Mouse (Mus musculus) spleen, postnatal 14 days (tissue): Measurements from ENCODE around the gene Cpa1.

Experiments
- DNase-seq, 2 experiments: peaks; one replicate each; pipeline ENCODE4 v3.0.0; 2021 to 2022; ENCODE audit warnings: low spot score in 2 of 2

Cpa1 gene

DNA sequence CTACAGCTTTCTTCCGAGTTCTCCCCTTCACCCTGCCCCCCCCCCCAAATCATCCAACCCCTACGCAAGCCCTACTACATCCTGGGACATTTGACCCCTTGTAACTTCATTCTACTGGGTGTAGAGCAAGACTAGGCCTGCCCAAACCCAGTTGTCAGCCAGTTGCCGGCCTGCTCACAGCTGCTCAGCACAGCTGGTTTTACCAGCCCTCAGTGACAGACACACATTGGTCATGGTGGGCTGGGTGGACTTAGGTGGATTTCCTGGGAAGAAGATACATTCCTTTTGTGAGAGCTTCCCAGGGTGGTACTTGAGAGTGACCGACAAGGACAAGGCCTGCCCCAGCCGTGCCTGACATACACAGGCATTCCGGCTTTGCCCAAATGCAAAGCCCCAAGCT, 18.0 kb upstream of the Cpa1 start:
- no peak for DNase-seq

DNA sequence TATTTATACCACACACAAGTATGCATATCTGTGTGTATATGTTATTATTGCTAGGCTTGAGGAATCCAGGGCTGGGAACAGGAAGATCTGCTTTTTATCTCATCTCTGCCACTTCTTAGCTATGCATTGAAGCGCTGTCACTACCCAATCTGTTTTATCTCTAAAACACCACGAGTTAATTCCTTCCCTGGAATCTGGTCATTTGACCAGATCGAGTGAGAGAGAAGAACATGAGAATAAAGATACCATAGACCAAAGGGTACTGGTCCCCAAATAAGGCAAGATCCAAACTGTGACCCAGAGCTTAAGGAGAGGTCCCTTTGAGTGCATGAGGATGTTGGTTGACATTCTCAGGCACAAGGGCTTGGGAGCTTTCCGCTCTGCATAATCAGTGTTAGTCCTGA, 17.0 kb upstream of the Cpa1 start:
- DNase-seq: no peak

DNA sequence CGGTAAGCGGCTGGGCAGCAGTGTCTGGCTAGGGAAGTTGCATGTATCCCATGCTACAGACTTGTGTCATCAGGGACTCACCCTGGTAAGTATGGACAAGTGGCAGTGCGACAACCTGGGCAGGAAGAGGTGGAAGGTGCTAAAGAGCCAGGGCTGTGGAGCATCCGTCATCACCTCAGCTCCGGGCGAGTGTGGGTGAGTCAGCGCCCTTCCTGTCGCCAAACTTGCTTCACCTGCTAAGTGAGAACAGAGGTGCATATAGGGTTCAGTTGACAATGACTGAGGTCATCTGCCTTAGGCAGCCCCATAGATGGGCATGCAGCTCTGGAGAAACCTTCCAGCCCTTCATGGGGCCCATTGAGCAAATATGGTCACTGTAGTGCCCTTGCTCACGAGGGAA, 14.3 kb upstream of the Cpa1 start:
- no peak for DNase-seq

DNA sequence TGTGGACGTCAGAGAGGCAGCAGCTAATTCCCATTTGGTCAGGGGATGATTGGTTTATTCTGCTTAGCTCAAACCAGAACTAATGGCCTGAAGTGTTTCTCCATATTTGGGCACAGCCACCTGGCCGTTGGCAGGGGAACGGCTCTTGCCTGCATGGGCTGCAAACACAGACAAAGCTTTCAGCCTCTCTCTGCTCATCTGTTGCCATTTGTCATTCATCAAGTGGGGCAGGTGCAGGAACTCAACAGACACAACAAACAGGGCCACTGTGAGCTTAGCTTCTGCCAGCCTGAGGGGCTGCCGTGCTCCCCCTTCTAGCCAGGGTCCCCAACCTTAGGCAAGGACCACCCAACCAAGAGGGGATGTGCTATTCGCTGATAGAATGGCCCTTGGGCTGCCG, 10.9 kb upstream of the Cpa1 start:
- DNase-seq: no peak

DNA sequence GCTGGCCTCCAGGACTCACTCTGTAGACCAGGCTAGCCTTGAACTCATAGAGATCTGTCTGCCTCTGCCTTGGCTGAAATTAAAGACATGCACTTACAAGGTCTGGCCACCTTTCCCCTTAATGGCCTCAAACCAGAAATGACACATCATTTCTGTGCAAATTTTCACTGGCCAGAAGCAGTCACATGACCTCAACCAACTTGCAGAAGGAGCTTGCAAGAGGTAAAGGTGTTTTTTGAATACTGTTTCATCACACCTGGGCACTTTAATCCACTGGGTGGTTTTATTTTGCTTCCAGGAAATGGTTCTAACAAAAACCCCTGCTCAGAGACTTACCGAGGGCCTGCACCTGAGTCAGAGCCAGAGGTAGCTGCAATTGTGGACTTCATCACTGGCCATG, 9.0 kb upstream of the Cpa1 start:
- no peak for DNase-seq

DNA sequence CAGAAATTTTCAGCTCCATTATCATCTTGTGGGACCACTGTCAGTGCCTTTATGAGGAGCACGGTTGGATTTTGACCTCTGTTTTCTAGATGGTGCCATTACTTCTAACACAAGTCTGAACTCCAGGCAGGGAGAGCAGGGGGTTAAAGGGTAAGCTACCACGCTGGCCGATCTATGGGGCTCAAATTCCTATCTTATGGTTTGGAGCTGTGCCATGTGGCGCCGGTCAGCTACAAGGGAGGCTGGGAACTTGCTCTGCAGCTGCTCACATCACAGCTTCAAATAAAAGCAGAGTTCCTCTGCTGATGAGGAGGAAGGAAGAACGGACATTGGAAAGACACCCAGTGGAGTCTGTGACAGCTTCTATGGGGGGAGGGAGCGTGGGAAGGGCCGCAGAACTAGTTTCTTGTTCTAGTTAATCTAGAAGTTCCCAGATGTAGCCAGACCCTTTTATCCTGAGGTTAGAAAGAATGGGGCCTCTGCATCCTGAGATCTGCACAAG, 3.6 kb upstream of the Cpa1 start:
- no peak for DNase-seq

DNA sequence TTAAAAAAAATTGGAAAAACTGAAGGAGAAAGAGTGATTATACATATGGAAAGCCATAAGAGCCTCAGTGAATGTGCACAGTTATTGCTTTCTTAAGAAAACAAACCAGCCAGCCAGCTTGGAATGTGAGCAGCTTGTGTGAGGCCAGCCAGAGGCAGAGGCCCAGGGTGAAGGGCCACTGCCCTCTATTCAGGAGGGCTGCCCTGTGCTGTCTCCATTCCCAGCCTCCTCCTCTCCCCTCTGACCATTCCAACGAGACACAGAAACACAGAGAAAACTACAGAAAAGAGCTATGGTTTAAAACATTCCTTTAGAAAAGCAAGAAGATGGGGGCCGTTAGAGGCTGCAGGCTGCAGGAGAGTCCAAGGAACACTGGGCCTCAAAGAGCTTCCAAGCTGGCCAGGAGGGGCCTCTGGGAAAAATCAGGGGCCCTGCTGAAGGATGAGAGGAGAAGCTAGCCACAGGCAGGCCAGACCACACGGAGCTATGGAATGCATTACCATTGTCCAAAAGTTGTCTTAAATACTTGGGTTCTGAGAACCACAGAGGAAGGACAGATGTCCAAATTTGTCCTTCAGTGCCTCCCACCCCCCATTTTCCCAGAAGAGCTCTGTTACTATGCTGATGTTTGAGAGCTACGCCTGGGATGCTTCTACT, 2.7 kb upstream of the Cpa1 start:
- no peak for DNase-seq

DNA sequence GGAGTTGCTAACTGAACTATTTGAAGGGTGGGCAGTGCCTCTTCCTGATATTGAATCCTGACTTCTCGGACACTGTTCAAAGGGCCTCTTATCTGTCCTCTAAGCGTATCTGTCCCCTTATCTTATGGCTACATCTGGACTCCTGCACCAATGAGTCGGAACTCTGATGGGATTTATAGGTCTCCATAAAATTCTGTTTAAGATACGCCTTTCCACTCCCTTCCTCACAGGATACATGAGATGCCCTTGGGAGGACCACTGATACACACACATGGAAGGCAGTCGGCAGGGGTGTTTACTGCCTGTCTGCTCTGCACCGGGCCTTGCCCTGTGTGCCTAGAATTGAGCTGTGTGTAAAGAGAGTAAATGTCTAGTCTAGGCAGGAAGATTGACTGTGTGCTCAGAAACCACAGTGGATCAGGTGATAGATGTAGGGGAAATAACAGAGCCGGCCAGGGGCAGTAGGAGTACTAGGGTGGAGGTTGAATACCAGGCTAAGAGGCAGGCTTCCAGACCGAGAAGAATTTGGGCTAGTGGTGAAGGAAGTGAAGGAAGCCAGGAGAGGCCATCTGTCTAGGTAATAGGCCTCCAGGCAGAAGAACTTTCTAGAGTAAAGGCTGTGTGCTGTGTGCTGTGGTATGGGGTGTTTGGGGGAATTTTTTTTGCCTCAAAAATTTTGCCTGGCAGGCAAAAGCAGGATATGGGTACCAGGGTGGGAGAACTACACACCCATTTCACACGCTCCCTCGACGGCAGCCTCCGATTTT, 4.9 kb downstream of the Cpa1 start:
- DNase-seq: no peak

DNA sequence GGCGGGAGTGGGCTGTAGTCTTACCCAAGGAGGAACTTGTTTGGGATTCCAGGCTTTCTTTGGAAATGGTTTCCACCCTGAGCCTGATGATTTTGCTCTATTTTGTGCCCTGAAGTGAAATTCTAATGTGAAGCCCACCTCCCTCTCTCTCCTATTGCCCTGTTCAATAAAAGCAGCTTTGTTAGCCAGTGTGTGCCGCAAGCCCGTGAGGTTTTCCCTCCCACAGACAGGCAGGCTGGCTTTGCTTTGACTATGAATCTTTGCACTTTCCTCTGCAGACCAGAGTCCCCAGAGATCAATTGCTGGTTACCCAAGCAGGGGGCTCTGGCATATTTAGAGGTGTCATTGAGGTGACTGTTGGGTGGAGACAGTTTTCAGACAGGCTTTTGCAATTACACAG, 5.4 kb downstream of the Cpa1 start:
- no peak for DNase-seq

DNA sequence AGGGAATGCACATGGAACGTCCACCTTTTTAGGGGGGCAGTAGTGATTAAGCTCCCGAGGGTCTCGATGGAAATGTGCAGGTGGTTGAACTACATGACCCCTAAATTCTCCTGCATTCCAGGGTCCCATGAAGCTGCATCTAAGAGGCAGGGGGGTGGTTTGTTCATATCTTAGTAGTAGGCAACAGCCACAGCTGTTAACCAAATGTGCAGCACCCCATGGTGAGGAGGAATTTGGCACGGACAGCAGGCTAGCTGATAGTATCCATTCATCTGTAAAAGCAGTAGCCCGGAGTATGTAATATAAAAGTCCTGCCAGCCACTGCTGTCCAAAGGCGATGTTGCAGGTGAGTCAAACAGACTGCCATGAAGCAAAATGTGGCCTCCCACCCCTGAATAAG, 6.4 kb downstream of the Cpa1 start:
- no peak for DNase-seq

DNA sequence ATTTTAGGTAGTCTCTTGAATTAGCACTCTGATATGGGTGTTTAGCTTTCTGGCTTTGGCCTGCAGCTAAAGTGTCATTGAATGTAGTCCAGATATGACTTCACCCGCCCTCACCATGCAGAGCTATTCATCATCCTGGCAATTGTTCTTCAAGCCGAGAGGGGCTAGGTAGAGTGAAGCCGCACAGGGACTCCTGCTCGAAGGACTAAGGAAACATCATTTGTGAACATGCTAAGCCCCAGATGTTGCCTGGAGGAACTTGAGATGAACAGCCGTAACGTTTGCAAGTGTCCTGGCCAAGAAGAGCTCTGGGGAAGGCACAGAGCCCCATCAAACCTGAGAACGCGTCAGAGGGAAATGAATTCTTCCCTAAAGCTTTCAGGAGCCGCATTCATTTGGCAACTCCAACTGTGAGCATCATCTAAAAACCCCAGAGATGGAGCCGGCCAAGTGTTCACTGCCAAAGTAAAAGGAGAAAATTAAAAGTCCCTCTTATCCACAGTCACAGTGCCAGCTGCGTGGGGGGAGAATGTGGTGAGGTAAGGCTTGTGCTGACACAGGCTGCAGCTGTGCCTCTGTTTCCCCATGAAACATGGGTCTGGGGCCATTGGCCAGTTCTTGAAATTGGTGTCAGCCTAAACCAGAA, 10.8 kb downstream of the Cpa1 start:
- no peak for DNase-seq

DNA sequence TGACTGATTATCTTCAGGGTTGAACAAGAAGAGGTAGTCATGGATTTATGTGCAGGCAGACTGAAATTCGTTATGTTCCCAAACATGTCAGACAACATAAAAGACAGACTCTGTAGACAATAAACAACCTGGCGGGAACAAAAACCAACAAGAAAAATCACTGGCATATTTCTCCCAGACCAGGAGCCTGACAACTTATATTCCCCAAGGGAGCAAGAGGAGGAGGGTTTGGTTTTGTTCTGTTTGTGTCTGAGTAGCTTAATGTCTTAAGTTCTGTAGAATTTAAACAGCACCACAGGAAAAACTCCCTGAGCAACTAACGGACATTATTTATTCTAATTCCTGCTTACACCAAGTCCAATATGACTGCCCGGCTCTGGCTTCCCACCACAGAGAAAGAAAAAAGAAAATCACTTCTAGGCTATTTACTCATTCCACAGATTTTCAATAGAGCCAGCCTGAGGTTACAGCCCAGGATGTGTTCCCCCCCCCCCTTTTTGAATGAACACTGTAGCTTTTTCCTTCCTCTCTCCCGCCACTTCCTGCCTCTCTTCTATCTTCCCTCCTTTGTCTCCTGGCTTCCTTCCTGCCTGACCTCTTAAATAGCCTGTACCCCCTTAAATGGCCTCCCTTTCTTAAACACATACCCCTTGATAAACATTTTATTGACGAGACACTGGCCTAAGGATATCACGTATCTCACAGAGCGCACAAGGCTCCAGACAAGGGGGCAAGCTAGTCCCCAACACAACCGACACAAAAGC, 13.6 kb downstream of the Cpa1 start:
- no peak for DNase-seq

DNA sequence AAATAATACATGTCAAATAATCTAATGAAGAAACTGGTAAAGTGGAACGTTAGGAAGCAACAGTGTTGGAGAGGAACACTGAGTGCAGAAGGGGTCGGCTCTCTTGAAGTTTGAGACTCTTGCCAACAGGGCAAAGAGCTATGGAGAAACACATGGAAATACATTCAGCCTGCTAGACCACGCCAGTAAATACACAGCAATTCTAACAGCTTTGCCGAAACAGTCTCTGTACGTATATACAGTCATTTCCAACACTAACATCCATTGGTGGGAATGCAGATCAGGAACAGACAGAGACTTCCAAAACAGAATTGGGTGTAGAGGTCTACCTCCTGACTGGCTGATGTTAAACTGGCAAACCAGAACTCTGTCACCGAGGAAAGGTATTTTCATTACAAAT, 14.5 kb downstream of the Cpa1 start:
- no peak for DNase-seq

DNA sequence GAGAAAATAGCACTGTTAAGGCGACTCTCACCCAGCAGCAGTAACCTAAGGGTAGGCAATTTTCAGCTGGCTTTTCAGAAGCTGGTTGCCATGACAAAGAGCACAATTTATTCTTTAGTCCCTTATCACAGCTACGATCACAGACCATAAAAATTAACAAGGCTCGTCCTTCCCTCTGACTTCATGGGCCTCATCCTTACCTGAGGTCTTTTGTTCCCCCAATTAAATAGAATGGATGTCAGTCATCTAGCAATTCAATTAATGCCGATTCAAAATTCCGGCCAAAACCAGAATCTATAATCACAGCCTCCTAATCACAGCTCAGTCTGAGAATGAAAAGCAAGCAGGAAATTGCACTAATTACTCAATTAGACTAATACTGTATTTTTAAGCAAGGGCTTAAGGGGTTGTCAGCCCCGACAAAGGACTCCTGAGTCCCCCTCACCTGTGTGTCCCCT, 15.4 kb downstream of the Cpa1 start:
- DNase-seq: no peak

DNA sequence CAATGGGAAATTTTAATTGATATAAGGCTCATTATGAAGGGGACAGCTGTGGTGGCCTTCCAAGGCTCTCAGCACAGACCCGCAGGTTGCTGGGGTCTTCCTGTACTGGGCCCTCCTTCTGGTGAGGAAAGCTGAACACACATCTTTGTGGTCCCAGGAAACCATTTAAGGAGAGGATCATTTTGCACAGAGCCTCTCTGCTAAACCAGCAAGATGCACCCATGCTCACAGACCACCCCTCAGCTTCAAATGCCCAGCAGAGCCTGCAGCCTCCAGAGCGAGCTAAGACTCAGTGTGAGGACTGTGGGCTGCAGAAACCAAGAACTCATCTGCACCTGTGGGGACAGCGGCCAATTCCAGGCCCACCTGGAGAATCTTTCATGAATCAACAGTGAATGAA, 15.9 kb downstream of the Cpa1 start:
- DNase-seq: no peak

DNA sequence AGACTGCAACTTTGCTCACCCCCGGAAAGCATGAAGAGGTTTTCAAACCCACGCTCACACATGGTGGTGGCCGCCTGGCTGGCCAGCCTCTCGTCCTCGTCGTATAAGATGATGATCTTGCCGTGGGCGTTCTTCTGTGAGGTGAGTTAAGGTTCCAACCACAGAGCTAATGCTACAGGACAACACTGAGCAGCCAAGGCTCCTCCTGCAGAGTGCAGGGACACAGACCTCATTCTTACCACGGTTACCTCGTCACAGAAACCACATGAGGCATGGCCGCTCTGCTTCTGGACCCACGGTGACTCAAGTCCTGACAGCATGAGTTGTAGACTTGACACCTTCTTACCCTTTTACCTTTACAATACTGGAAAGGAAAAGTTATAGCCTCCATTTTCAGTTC, 18.3 kb downstream of the Cpa1 start:
- no peak for DNase-seq

DNA sequence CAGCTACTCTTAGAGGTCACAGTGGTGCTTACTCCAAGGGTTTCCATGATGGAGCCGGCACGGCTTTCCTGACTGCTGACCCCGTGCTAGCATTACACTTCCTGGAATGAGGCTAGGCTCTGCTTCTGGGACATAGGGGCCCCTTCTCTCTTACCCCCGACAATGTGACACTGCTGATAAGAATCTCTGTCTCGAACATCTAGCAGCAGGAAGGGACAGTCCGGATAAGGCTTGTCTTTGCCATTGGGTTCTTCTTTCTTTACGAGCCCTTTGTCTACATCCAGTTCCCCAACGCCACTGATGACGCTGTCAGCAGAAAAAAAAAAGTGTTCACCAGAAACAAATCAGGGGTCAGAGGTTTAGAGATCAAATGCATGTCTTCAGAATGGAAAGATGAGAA, 19.6 kb downstream of the Cpa1 start:
- no peak for DNase-seq

DNA sequence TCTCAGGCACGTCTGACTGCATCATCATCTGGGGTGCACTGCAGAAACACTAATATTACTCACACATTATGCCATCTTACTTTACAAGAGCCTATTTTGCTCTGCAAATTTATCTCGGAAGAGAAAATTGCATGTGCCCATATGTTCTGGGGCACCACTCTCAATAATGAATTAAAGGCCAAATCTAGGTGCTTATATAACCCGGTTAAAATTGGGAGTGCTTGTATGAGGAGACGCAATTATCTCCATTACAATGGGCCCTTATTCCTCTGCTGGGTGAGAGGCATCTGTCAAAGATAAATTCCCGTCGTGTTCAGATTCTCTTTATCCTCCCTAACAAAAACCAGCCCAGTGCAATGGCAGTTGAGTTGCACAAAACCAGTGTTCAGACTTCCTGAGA, 25.8 kb downstream of the Cpa1 start:
- no peak for DNase-seq

DNA sequence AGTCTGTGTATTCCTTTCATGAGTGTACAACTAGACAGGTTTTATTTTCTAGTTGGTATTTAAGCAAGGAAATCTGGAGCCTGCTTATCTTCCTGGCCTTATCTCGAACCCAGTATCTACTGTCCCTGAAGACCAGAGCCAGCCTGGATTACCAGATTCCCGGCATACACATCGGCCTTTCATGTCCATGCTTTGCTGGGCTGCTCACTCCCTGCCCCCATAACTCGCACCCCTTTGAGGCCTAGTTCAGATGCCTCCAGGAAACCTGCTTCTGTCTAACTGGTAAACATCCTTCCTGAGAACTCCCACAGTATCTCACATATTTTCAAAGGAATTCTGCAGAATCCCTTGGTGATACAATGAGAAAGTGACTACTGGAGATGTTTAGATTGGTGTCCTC, 26.3 kb downstream of the Cpa1 start:
- DNase-seq: no peak

DNA sequence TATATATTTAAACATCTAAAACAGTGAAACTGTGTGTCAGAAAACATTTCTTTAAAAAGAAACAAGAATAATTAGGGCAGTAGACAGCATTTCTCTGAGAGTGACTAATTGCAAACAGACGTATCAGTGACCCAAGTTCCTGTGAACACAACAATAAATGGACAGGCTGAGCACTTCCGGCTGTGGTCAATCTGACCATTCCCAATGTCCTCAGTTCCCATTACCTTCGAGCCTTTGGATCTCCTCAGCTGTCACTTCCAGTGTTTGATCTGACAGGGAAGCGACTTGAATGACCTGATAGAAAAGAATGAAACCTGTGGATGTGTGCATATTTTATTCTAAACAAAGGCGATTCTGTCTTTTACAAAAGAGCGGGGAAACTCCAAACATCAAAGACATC, 27.0 kb downstream of the Cpa1 start:
- DNase-seq: no peak

DNA sequence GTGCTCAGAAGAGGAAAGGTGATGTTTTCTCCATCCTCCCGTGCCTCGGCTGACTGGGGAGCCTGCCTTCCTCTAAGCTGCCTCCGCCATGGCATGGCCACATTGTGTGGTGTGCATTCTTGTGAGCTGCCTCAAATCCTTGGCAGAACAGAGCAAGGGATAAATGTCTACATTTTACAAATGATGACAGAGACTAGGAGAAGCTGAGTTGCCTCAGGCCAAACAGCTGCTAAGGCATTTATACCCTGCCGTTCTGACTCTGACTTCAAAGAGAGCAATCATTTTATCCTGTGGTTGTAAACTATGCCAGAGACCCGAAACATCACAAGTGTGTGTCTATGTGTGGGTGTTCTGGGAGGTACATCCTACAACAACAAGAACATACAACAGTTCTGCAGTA, 28.6 kb downstream of the Cpa1 start:
- no peak for DNase-seq

DNA sequence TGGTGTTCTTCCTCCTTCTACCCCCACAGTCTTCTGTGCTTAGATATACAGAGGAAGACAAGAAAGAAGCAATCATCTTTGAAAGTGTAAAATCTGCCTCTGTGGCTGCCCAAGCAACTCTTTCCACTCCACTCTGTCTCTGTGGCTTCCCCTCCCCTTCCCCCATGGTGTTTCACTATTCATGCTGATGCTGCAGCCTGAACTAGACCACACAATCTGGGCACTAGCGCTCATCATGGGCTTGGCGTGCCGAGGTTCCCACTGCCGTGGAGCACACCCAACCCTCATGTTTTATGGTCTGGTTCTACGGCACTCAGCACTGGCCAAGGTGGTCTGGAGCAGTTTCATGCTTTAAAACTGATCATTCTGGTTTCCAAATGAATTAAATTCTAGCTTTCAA, 32.7 kb downstream of the Cpa1 start:
- DNase-seq: no peak
